Mouse (Mus musculus): ENCODE measurements around the gene Raver2. TPM values are rescaled to one million over a fixed set of nuclear protein-coding genes. Genes with fewer than 3 reads are reported as not detected.

Gene Raver2
- polyA plus RNA-seq, 1 experiment from 2014 or later: 12.5 TPM

DNA sequence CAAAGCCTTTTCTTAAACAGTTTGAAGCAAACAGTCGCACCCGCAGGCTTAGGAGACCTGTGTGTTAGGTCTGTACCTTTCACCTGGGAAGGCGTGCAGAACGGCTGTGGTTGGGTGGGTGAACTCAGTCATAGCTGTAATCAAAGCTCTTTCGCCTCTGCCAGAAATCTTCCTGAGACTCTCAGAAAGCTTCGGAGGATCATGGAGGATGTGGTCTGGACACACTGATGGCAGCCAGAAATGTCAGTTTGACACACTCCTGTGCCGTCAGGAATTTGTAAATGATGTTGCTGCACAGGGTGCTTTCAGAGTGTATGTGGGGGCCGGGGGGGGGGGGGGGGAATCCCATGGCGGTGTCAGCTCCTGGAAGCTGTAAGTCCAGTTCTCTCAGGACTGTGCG, 24.5 kb downstream of the Raver2 start:
- ATAC-seq (ENCODE audit: insufficient read depth) (no peak), DNase-seq (no peak)
- no peak overlapping the region for H3K9ac ChIP-seq
- no peak overlapping the region for H3K4me3 ChIP-seq (ENCODE audit: low read depth, low read length)
- no peaks in the 10 kb centered on the region for H3K36me3 ChIP-seq (ENCODE audit: insufficient read depth)
- H3K27me3 ChIP-seq (ENCODE audit: insufficient read depth, low read length): no peaks in the 10 kb centered on the region
- H3K4me1 ChIP-seq (ENCODE audit: insufficient read depth): no peaks in the 10 kb centered on the region
- no peaks in the 10 kb centered on the region for H3K9me3 ChIP-seq (ENCODE audit: low read depth, low read length)
- H3K27ac ChIP-seq (ENCODE audit: low read depth): no peak overlapping the region
- WGBS: 30% methylated on average over 9 of the region's 10 CpGs
- no peak overlapping the region for H3K4me2 ChIP-seq
- no peak for TF ChIP-seq CTCF (IDR thresholded peaks at IDR 0.05; ENCODE audit: low read depth)

DNA sequence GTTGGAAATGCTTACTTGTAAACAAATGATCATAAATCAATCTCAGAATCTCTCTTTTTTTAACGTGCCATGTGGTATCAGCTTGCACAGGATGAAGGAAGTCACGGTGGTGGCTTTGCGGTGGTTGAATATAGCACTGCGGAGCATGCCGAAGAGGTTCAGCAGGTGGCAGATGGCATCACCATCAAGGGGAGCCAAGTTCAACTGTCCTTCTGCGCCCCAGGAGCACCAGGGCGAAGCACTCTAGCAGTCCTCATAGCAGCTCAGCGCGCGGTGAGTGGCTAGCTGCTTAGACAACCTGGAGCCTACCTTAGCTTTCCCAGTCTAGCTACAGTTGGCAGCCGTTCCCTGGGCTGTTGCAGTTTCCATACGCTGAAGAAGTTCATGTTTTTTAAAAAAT, 38.3 kb downstream of the Raver2 start:
- no peak for DNase-seq
- ATAC-seq (ENCODE audit: insufficient read depth): no peak
- no peak overlapping the region for H3K9ac ChIP-seq
- no peak overlapping the region for H3K4me3 ChIP-seq (ENCODE audit: low read depth, low read length)
- H3K27ac ChIP-seq (ENCODE audit: low read depth): no peak overlapping the region
- H3K27me3 ChIP-seq (ENCODE audit: insufficient read depth, low read length): no peaks in the 10 kb centered on the region
- 0 out of 2 replicates have a peak, but pooled peaks cover 10% of the 10 kb centered on the region for H3K36me3 ChIP-seq (ENCODE audit: insufficient read depth)
- WGBS: 84% methylated on average over 12 of the region's 12 CpGs
- no peaks in the 10 kb centered on the region for H3K4me1 ChIP-seq (ENCODE audit: insufficient read depth)
- TF ChIP-seq CTCF (IDR thresholded peaks at IDR 0.05; ENCODE audit: low read depth): no peak
- H3K4me2 ChIP-seq: no peak overlapping the region
- H3K9me3 ChIP-seq (ENCODE audit: low read depth, low read length): 0 out of 2 replicates have a peak, but pooled peaks cover 3% of the 10 kb centered on the region

DNA sequence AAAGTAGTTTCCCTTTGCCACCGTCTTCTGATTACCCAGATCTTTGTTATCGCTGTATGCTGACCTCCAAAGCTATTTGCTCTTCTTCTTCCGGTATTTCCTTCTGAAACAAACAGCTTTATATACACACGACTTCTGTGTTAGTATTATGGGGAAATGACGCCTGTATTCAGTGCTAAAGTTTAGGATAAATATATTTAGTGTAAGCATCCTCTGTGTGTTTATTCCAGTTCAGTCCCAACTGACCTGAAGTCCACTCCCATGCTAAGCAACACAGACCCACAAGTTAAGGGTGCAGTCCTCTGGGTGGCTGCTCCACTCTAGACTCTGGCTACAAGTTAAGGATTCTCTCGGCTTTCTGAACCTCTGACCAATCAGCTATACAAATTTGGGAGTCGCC, 52.2 kb downstream of the Raver2 start:
- 75% methylated on average over 7 of the region's 7 CpGs for WGBS
- Histone ChIP-seq H3K4me3 (ENCODE audit: low read depth, low read length) (no peak overlapping the region), H3K4me1 (ENCODE audit: insufficient read depth) (no peaks in the 10 kb centered on the region), H3K27me3 (ENCODE audit: insufficient read depth, low read length) (no peaks in the 10 kb centered on the region), H3K36me3 (ENCODE audit: insufficient read depth) (no peaks in the 10 kb centered on the region), H3K27ac (ENCODE audit: low read depth) (no peak overlapping the region), H3K9ac (no peak overlapping the region), H3K4me2 (no peak overlapping the region), H3K9me3 (ENCODE audit: low read depth, low read length) (no peaks in the 10 kb centered on the region)
- peak; percentile 41; the same call in 1 of the 2 replicates for ATAC-seq (ENCODE audit: insufficient read depth)
- DNase-seq: peak; percentile 50
- no peak for TF ChIP-seq CTCF (IDR thresholded peaks at IDR 0.05; ENCODE audit: low read depth)

- DNase-seq (no peak), ATAC-seq (ENCODE audit: insufficient read depth) (no peak)
- no peaks in the 10 kb centered on the region for H3K9me3 ChIP-seq (ENCODE audit: low read depth, low read length)
- WGBS: 86% methylated on average over 8 of the region's 8 CpGs
- no peak overlapping the region for H3K4me3 ChIP-seq (ENCODE audit: low read depth, low read length)
- H3K4me2 ChIP-seq: no peak overlapping the region
- no peak for TF ChIP-seq CTCF (IDR thresholded peaks at IDR 0.05; ENCODE audit: low read depth)
- no peaks in the 10 kb centered on the region for H3K27me3 ChIP-seq (ENCODE audit: insufficient read depth, low read length)
- H3K36me3 ChIP-seq (ENCODE audit: insufficient read depth): no peaks in the 10 kb centered on the region
- H3K27ac ChIP-seq (ENCODE audit: low read depth): no peak overlapping the region
- no peaks in the 10 kb centered on the region for H3K4me1 ChIP-seq (ENCODE audit: insufficient read depth)
- no peak overlapping the region for H3K9ac ChIP-seq
Measured at GRCm38 (mm10) chr4:101135013-101135412, 66.2 kb downstream of the Raver2 start.

DNA sequence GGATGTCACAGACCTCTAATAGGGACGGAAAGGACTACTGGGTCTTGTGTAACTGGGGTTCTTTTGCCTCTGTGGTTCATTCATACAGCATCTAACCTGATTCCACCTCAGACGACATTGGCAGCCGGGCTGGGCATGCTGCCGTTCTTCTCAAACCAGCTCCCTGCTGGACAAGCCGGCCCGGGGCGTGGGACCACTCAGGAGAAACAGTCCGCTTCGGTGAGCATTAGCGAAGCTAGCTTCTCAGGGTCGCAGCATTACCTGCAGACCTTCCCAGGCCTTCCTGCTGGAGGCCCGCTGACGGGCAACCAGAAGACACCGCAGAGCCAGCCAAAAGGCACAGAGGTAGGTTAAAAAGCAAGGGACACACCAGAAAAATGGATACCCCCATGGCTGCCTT, 67.1 kb downstream of the Raver2 start:
- H3K4me2 ChIP-seq: no peak overlapping the region
- H3K27ac ChIP-seq (ENCODE audit: low read depth): no peak overlapping the region
- no peak for ATAC-seq (ENCODE audit: insufficient read depth)
- H3K9ac ChIP-seq: no peak overlapping the region
- 93% methylated on average over 14 of the region's 14 CpGs for WGBS
- H3K27me3 ChIP-seq (ENCODE audit: insufficient read depth, low read length): no peaks in the 10 kb centered on the region
- H3K4me1 ChIP-seq (ENCODE audit: insufficient read depth): no peaks in the 10 kb centered on the region
- TF ChIP-seq CTCF (IDR thresholded peaks at IDR 0.05; ENCODE audit: low read depth): no peak
- no peaks in the 10 kb centered on the region for H3K36me3 ChIP-seq (ENCODE audit: insufficient read depth)
- H3K9me3 ChIP-seq (ENCODE audit: low read depth, low read length): no peaks in the 10 kb centered on the region
- no peak overlapping the region for H3K4me3 ChIP-seq (ENCODE audit: low read depth, low read length)
- DNase-seq: no peak

DNA sequence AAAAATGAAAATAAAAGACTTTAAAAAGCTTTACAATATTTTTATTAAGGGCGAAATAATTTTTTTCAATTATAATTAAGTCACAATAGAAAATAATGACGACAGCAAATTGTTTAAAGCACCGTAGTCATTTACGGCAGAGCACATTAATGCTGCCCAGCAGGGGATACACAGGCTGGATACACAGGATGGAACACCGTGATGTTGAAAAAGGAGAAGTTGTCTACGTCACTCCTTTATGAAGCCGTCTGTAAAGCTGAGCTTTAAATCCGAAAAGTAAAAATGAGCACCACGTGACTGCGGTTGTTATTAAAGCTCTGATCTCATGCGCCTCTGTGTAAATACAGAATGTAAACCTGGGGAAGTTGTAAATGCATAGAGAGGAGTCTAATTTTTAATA, 69.2 kb downstream of the Raver2 start:
- H3K4me2 ChIP-seq: no peak overlapping the region
- H3K4me1 ChIP-seq (ENCODE audit: insufficient read depth): no peaks in the 10 kb centered on the region
- no peaks in the 10 kb centered on the region for H3K27me3 ChIP-seq (ENCODE audit: insufficient read depth, low read length)
- TF ChIP-seq CTCF (IDR thresholded peaks at IDR 0.05; ENCODE audit: low read depth): no peak
- ATAC-seq (ENCODE audit: insufficient read depth) (no peak), DNase-seq (no peak)
- H3K4me3 ChIP-seq (ENCODE audit: low read depth, low read length): no peak overlapping the region
- H3K27ac ChIP-seq (ENCODE audit: low read depth): no peak overlapping the region
- WGBS: 88% methylated on average over 11 of the region's 11 CpGs
- H3K9me3 ChIP-seq (ENCODE audit: low read depth, low read length): no peaks in the 10 kb centered on the region
- no peak overlapping the region for H3K9ac ChIP-seq
- H3K36me3 ChIP-seq (ENCODE audit: insufficient read depth): no peaks in the 10 kb centered on the region

GRCm38 (mm10) chr4:101141768-101142167, 73.0 kb downstream of the Raver2 start:
- no peak for TF ChIP-seq CTCF (IDR thresholded peaks at IDR 0.05; ENCODE audit: low read depth)
- 70% methylated on average over 5 of the region's 5 CpGs for WGBS
- H3K4me2 ChIP-seq: no peak overlapping the region
- no peak for DNase-seq
- no peak overlapping the region for H3K9ac ChIP-seq
- ATAC-seq (ENCODE audit: insufficient read depth): no peak
- H3K36me3 ChIP-seq (ENCODE audit: insufficient read depth): no peaks in the 10 kb centered on the region; the same call in 1 of the 2 replicates
- no peaks in the 10 kb centered on the region for H3K9me3 ChIP-seq (ENCODE audit: low read depth, low read length)
- H3K4me1 ChIP-seq (ENCODE audit: insufficient read depth): no peaks in the 10 kb centered on the region
- no peak overlapping the region for H3K27ac ChIP-seq (ENCODE audit: low read depth)
- no peaks in the 10 kb centered on the region for H3K27me3 ChIP-seq (ENCODE audit: insufficient read depth, low read length)
- H3K4me3 ChIP-seq (ENCODE audit: low read depth, low read length): no peak overlapping the region

- no peak for TF ChIP-seq CTCF (IDR thresholded peaks at IDR 0.05; ENCODE audit: low read depth)
- ATAC-seq (ENCODE audit: insufficient read depth) (no peak), DNase-seq (no peak)
- Histone ChIP-seq H3K4me3 (ENCODE audit: low read depth, low read length) (no peak overlapping the region), H3K9me3 (ENCODE audit: low read depth, low read length) (no peaks in the 10 kb centered on the region), H3K9ac (no peak overlapping the region), H3K27ac (ENCODE audit: low read depth) (no peak overlapping the region), H3K27me3 (ENCODE audit: insufficient read depth, low read length) (no peaks in the 10 kb centered on the region), H3K36me3 (ENCODE audit: insufficient read depth) (no peaks in the 10 kb centered on the region; the same call in none of the 2 replicates), H3K4me2 (no peak overlapping the region), H3K4me1 (ENCODE audit: insufficient read depth) (no peaks in the 10 kb centered on the region)
- WGBS: 69% methylated on average over 4 of the region's 4 CpGs
Measured at GRCm38 (mm10) chr4:101143901-101144300, 75.1 kb downstream of the Raver2 start.
